Mouse (Mus musculus) frontal cortex, postnatal 36 days (tissue): Measurements from ENCODE around the gene R3hdm1.

ENCODE experiments used
- DNase-seq, 2 experiments: peaks; one replicate each; pipeline ENCODE4 v3.0.0; 2022; ENCODE audit warnings: low spot score in 2 of 2

R3hdm1 gene

GRCm38 (mm10) chr1:128102641-128103461 is at the start of gene R3hdm1, which contains the start of gene Zranb3:
Gene R3hdm1, plus strand, starts transcription at chr1:128103301.
Gene Zranb3, minus strand, starts transcription at chr1:128103047.
- peak; percentile 94 to 99 for DNase-seq

- no peak for DNase-seq
These were observed 45.8 kb upstream of the R3hdm1 start for GRCm38 (mm10) chr1:128057269-128057668.

- DNase-seq, result no peak
These were observed 44.5 kb upstream of the R3hdm1 start for GRCm38 (mm10) chr1:128058625-128059024.

- no peak for DNase-seq
These were observed 42.3 kb upstream of the R3hdm1 start for GRCm38 (mm10) chr1:128060655-128061344.

- no peak for DNase-seq
These were observed 41.7 kb upstream of the R3hdm1 start for GRCm38 (mm10) chr1:128061401-128061800.

DNA sequence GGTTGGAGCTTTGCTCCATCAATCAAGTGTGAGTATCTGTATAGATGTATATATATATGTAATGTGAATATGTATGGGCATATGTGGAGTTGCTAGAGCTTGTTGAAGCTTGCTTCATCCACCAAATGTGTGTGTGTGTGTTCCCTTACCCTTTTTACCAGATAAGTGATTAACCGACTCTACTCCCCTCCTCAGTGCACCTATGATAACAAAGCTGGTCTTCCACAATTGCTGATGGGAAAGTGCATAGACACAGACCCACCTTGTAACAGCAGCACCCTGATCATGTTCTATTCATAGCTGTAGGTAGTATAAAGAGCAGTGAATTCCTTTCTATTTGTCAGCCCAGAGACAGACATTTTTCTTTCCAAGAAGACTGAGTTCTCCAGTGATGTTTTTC is 40.9 kb upstream of the R3hdm1 start:
- no peak for DNase-seq

- DNase-seq, result no peak
These were observed 38.4 kb upstream of the R3hdm1 start for GRCm38 (mm10) chr1:128064716-128065115.

GRCm38 (mm10) chr1:128068945-128069397 is 34.1 kb upstream of the R3hdm1 start:
- DNase-seq, result no peak

DNA sequence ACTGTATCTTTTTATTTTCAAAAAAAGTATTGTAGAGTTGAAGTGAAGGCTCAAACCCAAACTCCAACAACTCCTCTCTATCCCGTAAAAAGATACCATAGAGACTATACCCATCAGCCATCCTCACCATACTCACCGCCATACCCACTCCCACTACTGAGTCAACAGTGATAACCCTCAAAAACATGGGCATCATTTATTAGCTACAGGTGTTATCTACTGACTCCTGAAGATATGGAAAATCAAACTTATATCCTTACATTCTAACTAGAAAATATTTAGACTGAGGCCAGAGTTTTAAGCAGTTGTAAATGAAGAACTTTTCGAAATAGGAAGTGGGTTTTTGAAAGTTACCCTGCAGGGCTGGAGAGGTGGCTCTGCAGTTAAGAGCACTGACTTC is 33.1 kb upstream of the R3hdm1 start:
- DNase-seq, result no peak

DNA sequence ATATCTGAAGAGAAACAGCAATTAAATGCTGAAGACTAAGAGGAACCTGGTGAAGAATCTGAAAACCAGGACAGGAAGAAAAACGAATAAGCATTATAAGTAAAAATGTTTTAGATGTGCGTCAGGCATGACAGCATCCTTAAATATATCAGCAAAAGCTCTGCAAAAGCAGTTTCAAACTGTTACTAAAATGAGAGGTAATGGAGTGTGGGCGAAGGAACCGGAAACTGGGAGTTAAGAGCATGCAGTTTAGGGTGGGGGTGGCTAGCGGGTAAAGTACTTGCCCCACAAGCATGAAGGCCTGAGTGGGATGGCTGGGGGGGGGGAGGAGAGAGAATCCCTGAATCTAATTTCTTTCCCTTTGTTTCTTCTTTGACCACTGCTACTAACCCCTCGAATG is 30.1 kb upstream of the R3hdm1 start:
- peak in 1 of 2 experiments; percentile 48 for DNase-seq

- DNase-seq, result no peak
These were observed 26.2 kb upstream of the R3hdm1 start for GRCm38 (mm10) chr1:128076791-128077479.

DNA sequence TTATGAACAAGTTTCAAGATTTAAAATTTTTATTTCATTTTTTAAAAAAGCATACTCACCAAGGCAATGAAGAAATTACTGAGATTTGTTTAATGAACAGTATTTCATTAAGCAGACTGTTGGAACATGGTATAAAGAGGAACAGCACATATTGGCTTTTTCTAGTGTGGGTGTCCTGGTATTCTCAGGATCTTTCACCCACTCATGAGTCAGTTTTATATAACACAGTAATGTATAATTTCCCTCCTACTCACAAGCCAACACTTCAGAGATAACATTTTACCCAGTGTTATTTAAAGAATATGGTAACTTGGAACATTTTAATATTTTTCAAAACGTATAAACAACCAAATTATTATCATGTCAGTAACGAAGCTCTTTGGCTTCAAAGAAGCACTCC is 25.3 kb upstream of the R3hdm1 start:
- DNase-seq, result no peak

- DNase-seq, result no peak
These were observed 24.5 kb upstream of the R3hdm1 start for GRCm38 (mm10) chr1:128078646-128079045.

DNA sequence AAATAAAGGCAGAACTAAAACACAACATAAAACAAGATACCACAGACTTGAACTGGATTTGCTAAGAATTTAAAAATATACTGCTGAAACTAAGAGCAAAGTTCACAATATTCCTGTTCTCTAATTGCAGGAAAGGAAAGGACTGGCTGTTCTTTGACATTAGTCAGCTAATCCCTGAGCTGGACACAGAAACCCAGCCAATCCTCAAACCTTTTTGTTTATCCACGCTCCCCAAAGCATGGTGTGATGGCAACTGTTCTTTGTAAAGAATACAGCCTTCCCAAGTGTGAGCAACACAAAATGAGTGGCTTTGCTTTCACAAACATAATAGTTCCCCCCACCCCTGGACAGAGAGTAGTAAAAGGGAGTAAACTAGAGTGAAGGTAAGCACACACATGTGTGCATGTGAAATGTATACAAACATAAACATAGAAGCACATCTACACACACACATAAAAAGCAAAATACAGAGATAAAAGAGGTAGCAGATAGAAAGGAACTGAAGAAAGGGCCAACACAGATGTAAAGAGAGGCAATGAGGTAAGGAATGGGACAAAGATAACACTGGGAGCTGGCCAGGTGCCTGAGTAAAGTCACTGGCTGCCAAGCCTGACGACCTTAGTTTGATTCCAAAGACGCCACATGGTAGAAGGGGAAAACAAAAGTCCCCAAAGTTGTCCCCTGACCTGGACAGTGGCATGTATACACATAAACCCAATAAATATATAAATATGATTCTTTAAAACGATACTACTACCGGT is 22.0 kb upstream of the R3hdm1 start:
- DNase-seq, result no peak

- DNase-seq, result peak in 1 of 2 experiments; percentile 60
These were observed 21.2 kb upstream of the R3hdm1 start for GRCm38 (mm10) chr1:128081873-128082272.

DNA sequence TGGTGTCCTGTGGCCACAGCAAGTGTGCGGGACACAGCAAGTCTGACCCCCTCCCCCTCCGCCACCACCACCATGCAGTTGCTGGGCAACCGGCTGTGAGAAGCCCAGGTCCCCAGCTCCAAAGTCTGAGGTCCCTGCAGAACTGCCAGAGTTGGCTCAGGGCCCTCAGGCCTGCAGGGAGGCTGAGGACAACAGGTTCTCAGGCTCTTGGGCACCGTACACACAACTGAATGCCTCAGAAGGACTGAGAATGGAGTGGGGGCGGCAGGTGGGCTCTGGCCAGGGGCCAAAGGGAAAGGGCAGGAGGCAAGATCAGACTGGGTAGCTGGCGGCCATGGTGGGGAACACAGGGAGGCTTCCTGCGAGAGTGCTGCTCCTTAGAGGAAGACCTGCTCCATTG is 20.3 kb upstream of the R3hdm1 start:
- DNase-seq, result no peak

DNA sequence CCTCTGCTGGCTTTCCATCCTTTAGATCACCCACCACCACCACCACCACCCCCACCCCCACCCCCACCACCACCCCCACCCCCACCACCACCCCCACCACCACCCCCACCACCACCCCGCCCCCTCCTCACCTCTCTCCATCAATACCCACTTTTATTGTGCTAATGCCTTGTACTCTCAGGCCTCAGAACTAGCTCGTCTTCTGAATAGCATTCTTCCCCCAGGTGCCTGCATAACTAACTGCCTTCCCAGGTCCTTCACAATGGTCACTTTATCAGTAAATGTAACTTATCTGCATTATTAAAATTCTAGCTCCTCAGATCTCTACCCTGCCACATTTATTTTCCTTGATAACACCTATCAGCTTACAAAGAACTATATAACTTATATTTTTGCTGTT is 8.4 kb upstream of the R3hdm1 start:
- DNase-seq, result no peak

GRCm38 (mm10) chr1:128098309-128098708 is 4.8 kb upstream of the R3hdm1 start:
- DNase-seq, result no peak

DNA sequence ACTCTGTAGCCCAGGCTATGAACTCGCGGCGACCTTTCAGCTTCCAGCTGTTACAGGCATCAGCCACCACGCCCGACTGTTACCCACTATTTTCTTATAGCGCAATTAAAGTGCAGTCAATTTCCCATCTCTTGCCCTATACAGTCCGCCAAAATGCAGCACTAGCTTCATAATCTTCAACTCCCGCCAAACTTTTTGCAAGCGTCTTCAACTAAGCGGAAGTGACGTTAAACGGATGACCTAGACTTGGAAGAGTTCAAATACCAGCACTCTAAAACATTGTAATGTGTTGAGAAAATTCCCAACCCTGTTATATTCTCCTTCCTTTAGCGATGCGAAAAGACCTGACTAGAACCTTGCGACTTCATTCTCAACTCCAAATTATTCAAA is 855 bp upstream of the R3hdm1 start:
- DNase-seq, result no peak

DNA sequence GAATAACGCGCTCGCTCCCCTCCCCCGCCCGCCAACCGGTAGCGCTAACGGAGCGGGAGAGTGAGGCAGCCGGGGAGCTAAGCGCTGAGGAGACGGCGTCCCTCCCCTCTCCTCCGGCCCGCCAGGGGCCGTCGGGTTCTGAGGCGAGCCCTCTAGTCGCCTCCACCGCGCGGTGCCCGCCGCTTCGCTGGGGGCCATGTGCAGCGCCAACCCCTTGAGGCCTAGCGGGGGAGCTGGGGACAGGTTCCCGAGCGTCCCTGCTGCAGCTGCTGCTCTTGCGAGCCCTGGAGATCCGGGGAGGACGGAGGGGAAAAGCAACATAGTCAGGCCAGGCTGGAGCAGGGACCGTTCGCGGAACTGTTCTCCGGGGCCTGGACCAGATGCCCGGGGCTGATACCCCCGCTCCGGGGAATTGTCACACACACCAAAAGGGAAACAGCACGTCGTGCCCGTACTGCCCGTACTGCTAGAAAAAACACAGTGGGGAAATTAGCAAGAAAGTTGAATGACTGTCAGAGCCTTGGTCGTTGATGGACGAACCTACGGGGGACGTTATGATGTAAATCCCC is 503 bp downstream of the R3hdm1 start:
- peak in 1 of 2 experiments; percentile 36 for DNase-seq

- no peak for DNase-seq
These were observed 18.0 kb downstream of the R3hdm1 start for GRCm38 (mm10) chr1:128120913-128121627.
